Mouse (Mus musculus) midbrain, embryonic 15.5 days (tissue): Measurements from ENCODE around the gene Rsph14. TPM values are rescaled to one million over a fixed set of nuclear protein-coding genes. Genes with fewer than 3 reads are reported as not detected.

Experiments
- ATAC-seq: fragments of 200-750 bp; cut with Nextera tagmentation; replicated peaks from 2 replicates; pipeline ENCODE4 v1.8.0; 2017; ENCODE audit warnings: moderate TSS enrichment
- H3K27ac ChIP-seq: fragments of 300-500 bp; sonication (generic); 2 replicates; pipeline ENCODE4 v1.5.1; 2015; ENCODE audit warnings: mild to moderate bottlenecking, inconsistent platforms
- H3K27me3 ChIP-seq: fragments of 300-500 bp; sonication (generic); replicated peaks from 2 replicates; pipeline ENCODE4 v1.6.1; 2015; ENCODE audit warnings: inconsistent platforms
- H3K36me3 ChIP-seq: fragments of 300-500 bp; sonication (generic); replicated peaks from 2 replicates; pipeline ENCODE4 v1.6.1; 2015; ENCODE audit warnings: inconsistent platforms
- H3K4me1 ChIP-seq: fragments of 300-500 bp; sonication (generic); 2 replicates; pipeline ENCODE4 v1.6.1; 2015; ENCODE audit warnings: inconsistent platforms
- H3K4me2 ChIP-seq: fragments of 300-500 bp; sonication (generic); 2 replicates; pipeline ENCODE4 v1.6.1; 2015; ENCODE audit warnings: inconsistent platforms, mild to moderate bottlenecking, moderate library complexity
- H3K4me3 ChIP-seq: fragments of 300-500 bp; sonication (generic); 2 replicates; pipeline ENCODE4 v1.5.1; 2015; ENCODE audit warnings: mild to moderate bottlenecking, inconsistent platforms
- H3K9ac ChIP-seq: fragments of 300-500 bp; sonication (generic); 2 replicates; pipeline ENCODE4 v1.6.1; 2015; ENCODE audit warnings: mild to moderate bottlenecking, inconsistent platforms
- H3K9me3 ChIP-seq: fragments of 300-500 bp; sonication (generic); 2 replicates; pipeline ENCODE4 v1.6.1; 2016; ENCODE audit warnings: inconsistent platforms
- WGBS: fragments of 180-500 bp; shearing (Covaris S2); methylation state at CpG from one replicate; pipeline ENCODE4 v1.1.7; 2015; ENCODE audit warnings: mixed read lengths; 5-methylcytosine and 5-hydroxymethylcytosine counted together
- polyA plus RNA-seq: library from polyadenylated mRNA; unstranded; fragments of >200 nt; fragmentation: Nextera tagmentation; extraction: Ambion mirVana; gene quantifications from 2 replicates; pipeline ENCODE4 v1.2.1, GENCODE M21; 2015

Gene Rsph14
- polyA plus RNA-seq, 1 experiment from 2014 or later, result 1.5 TPM

DNA sequence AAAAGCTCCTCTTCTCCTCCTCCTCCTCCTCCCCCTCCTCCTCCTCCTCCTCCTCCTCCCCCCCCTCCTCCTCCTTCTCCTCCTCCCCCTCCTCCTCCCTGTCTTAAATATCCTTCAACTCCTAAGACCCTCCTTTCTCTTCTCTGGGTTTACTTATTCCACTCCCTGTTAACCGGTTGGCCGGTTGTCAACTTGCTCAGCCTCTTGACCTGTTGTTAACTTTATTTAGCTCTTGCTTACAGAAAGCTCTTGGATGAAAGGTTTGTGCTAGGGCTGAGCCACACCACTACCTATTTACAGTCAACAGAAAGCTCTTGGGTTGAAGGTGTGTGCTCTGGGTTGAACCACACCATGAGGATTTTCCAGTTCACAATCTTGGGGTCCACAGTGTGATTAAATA, 12.1 kb downstream of the Rsph14 start:
- no peaks in the 10 kb centered on the region for H3K36me3 ChIP-seq
- H3K9me3 ChIP-seq, result no peaks in the 10 kb centered on the region
- no peak overlapping the region for H3K9ac ChIP-seq
- no peak overlapping the region for H3K27ac ChIP-seq
- ATAC-seq, result no peak
- WGBS, result 61% methylated on average over 2 of the region's 2 CpGs
- H3K4me2 ChIP-seq, result no peak overlapping the region
- no peaks in the 10 kb centered on the region for H3K4me1 ChIP-seq
- H3K4me3 ChIP-seq, result no peak overlapping the region
- H3K27me3 ChIP-seq, result no peaks in the 10 kb centered on the region

DNA sequence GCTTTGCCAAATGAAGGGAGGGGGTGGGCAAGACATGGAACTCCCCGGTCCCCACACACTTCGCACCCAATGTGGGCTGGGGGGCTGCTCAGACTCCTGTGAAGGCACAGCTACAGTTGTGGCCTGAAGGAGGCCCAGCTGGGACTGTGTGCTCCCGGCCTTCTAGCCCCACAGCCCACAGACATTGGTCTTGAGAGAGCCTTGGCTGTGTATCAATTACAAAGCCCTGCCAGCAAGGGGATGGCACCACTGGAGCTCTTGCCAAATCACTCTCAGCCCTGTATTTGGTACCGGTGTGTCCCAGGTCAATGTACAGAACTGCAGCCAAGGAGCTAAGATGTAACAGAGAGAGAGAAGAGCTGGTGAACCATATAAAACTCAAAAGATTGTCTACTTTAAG, 15.9 kb downstream of the Rsph14 start:
- 0 out of 2 replicates have a peak, but pooled peaks cover 5% of the 10 kb centered on the region for H3K36me3 ChIP-seq
- no peaks in the 10 kb centered on the region for H3K27me3 ChIP-seq
- no peak overlapping the region for H3K27ac ChIP-seq
- no peak overlapping the region for H3K4me2 ChIP-seq
- H3K4me3 ChIP-seq, result no peak overlapping the region
- H3K4me1 ChIP-seq, result no peaks in the 10 kb centered on the region
- ATAC-seq, result no peak
- WGBS, result 74% methylated on average over 4 of the region's 4 CpGs
- H3K9ac ChIP-seq, result no peak overlapping the region
- H3K9me3 ChIP-seq, result no peaks in the 10 kb centered on the region

DNA sequence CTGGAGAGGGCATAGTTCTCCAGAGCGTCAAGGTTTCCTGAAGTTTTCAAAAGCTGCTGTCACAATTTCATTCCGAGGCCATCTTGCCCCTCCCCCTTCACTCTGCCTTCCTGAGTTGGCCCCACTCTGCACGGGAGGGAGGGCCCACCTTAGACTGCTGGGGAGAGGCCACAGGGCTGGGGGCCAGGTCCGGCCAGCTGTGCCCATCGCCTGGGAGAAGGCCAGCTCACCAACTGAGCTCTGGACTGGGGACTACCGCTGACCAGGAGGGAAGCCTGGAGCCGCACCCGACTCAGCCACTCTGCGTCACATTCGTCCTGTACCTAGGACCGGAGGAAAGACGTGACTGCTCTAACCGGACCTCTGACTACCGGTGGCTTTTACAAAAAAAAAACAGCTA, 16.9 kb downstream of the Rsph14 start:
- WGBS, result 79% methylated on average over 14 of the region's 14 CpGs
- Histone ChIP-seq H3K27ac (no peak overlapping the region), H3K4me2 (no peak overlapping the region), H3K9me3 (no peaks in the 10 kb centered on the region), H3K4me1 (peaks cover 5% of the 10 kb centered on the region; the same call in 1 of the 2 replicates), H3K27me3 (no peaks in the 10 kb centered on the region), H3K9ac (no peak overlapping the region), H3K36me3 (0 out of 2 replicates have a peak, but pooled peaks cover 5% of the 10 kb centered on the region), H3K4me3 (no peak overlapping the region)
- ATAC-seq, result no peak; the same call in 1 of the 2 replicates

DNA sequence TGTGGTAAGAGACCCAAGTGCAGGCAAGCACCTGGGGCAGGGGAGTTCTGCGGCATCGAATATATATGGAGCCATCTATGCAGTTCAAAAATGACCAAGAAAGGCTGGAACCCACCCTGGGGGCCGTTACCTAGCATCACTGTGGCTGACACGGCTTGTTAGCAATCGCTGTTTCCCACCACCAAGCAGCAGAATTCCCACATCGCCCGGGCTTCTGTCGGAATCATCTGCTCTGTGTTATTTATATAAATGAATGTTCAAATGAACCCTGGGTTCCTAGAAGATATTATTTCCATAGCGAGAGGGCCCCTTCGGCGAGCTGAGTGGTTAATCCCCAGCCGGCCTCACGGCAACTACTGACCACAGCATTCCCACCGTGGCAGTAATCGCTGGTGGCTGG, 21.7 kb downstream of the Rsph14 start:
- Histone ChIP-seq H3K9ac (no peak overlapping the region), H3K4me3 (no peak overlapping the region), H3K36me3 (0 out of 2 replicates have a peak, but pooled peaks cover 5% of the 10 kb centered on the region), H3K4me2 (no peak overlapping the region), H3K27ac (no peak overlapping the region), H3K4me1 (peaks cover 23% of the 10 kb centered on the region), H3K27me3 (no peaks in the 10 kb centered on the region), H3K9me3 (no peaks in the 10 kb centered on the region)
- ATAC-seq, result no peak
- 79% methylated on average over 15 of the region's 15 CpGs for WGBS

DNA sequence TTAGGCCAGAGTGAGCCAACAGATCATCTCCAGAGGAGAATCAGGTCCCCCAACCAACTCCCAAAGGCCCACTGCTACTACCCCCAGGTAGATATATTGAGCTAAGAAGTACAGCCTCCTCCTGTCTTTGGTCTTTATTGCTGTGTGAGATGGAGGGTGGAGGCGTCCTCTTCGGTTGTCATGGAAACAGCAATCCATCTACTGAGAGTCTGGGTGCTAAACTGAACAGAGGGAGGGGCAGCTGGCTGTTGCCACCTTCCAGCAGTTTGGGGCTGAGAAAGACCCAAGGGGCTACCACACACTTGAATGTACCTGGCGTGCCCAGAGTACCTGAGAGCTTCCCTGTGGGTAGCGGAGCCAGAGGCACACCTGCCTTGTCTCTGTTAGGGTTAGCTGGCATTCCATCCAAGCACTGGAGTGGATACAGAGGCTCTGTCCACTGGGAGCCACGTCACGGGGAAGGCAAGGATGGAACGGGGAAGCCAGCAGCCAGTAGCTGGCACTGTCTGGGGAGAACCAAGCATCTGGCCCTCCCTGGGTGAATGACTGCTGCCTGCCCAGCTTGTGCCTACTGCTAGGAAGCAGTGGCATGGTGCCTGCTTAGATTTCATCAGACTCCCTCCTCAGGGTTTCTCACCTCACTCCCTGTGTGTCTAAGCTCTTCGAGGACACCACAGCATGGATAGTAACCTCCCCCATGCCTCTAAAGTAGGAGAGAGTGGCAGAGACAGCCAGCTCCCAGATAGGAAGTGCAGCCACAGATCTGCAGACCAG, 25.3 kb downstream of the Rsph14 start:
- H3K4me1 ChIP-seq, result peaks cover 23% of the 10 kb centered on the region
- ATAC-seq, result no peak
- H3K36me3 ChIP-seq, result no peaks in the 10 kb centered on the region
- 47% methylated on average over 8 of the region's 8 CpGs for WGBS
- no peaks in the 10 kb centered on the region for H3K27me3 ChIP-seq
- H3K27ac ChIP-seq, result peak overlapping the region; percentile 14; the same call in 1 of the 2 replicates
- H3K9ac ChIP-seq, result no peak overlapping the region
- H3K9me3 ChIP-seq, result no peaks in the 10 kb centered on the region
- no peak overlapping the region for H3K4me2 ChIP-seq
- no peak overlapping the region for H3K4me3 ChIP-seq

DNA sequence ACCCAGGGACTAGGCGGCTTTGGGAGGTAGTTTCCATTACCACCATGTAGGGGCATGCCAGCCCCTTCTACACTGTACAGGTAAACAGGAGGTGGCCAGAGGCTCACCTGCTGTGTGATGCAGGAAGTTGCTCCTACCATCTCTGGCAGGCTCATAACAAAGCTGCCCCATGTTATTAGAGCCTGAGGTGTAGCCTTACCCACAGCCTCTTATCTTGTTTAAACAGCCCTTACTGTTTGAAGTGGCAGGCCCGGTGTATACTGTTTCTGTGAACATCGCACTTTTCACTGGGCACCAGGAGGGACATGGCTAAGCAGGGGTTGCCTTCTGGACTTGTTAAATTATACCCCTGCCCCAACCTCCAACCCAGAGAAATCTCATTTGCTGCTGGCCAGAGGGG, 28.3 kb downstream of the Rsph14 start:
- no peak for ATAC-seq
- Histone ChIP-seq H3K36me3 (no peaks in the 10 kb centered on the region), H3K27me3 (no peaks in the 10 kb centered on the region), H3K9ac (no peak overlapping the region), H3K27ac (no peak overlapping the region), H3K4me2 (no peak overlapping the region), H3K4me3 (no peak overlapping the region), H3K9me3 (no peaks in the 10 kb centered on the region), H3K4me1 (peaks cover 32% of the 10 kb centered on the region)
- WGBS, result 80% methylated on average over 3 of the region's 3 CpGs

DNA sequence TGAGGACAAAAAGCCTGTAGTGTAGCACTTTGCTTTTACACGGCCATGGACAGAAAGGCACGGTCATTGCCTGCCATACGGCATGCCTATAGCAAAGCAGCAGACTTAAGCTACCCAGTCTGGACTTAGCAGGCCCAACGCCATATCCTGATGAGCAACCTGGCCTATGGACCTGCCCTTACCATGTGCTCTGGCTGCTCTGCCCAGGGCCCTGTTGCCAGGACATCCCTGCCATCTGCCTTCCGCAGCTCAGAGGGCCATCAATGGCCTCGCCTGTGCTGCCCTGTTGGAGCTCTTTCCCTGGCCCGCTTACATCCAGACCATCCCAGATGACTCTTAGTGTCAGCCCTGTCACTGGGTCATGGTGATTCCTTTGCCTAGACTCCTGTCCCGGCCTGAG, 31.0 kb downstream of the Rsph14 start:
- H3K4me2 ChIP-seq, result no peak overlapping the region
- H3K9ac ChIP-seq, result no peak overlapping the region
- H3K36me3 ChIP-seq, result no peaks in the 10 kb centered on the region; the same call in 1 of the 2 replicates
- ATAC-seq, result no peak
- H3K4me3 ChIP-seq, result no peak overlapping the region
- WGBS, result 89% methylated on average over 8 of the region's 8 CpGs
- H3K27ac ChIP-seq, result no peak overlapping the region
- H3K27me3 ChIP-seq, result no peaks in the 10 kb centered on the region
- no peaks in the 10 kb centered on the region for H3K9me3 ChIP-seq
- H3K4me1 ChIP-seq, result peaks cover 21% of the 10 kb centered on the region

DNA sequence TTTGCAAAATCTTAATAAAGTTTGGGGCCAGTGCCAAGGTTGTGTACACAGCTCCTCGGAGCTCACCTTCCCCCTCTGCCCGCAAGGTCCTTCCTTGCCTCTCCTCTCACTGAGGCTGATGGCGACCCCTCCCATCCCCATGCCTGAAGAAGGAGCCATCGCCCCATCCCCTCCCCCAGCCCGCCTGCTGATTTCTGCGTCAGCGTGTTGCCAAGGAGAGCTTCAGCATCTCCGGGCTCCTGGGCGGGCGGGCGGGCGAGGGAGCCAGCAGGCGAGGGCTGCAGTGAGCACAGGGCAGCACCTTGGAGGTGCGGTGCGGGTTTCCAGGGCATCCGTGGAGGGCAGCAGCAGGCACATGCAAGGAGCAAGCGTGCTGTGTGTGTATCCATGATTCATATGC, 37.0 kb downstream of the Rsph14 start:
- H3K4me3 ChIP-seq, result no peak overlapping the region
- H3K9ac ChIP-seq, result peak overlapping the region; percentile 15; the same call in 1 of the 2 replicates
- WGBS, result 1% methylated on average over 16 of the region's 17 CpGs
- peak; percentile 45 for ATAC-seq
- H3K4me1 ChIP-seq, result peaks cover 46% of the 10 kb centered on the region
- H3K27ac ChIP-seq, result peak overlapping the region; percentile 65
- no peaks in the 10 kb centered on the region for H3K9me3 ChIP-seq
- no peaks in the 10 kb centered on the region for H3K27me3 ChIP-seq
- peak overlapping the region; percentile 42 for H3K4me2 ChIP-seq
- H3K36me3 ChIP-seq, result peaks cover 22% of the 10 kb centered on the region

DNA sequence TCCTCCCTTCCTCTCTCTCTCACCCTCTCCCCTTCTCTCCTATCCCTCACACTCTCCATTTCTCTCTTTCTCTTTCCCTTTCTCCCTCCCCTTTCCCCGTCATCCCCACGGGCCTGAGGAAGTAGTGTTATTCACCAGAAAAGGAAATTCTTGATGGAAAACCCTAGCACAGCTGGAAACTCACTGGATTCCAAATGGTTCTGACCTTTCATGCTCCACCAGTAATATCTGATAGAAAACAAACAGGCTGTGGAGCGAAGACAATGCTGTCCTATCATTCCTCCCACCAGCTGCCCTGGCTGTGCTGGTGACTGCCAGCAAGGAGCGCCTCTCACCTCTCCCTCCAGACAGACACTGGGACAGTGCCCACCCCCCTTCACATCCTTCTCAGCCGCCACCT, 37.5 kb downstream of the Rsph14 start:
- ATAC-seq, result peak; percentile 27
- Histone ChIP-seq H3K27me3 (no peaks in the 10 kb centered on the region), H3K4me3 (no peak overlapping the region), H3K4me2 (peak overlapping the region; percentile 42; the same call in 1 of the 2 replicates), H3K9me3 (no peaks in the 10 kb centered on the region), H3K4me1 (peaks cover 43% of the 10 kb centered on the region), H3K9ac (no peak overlapping the region), H3K36me3 (peaks cover 22% of the 10 kb centered on the region), H3K27ac (peak overlapping the region; percentile 48; the same call in 1 of the 2 replicates)
- 9% methylated on average over 5 of the region's 5 CpGs for WGBS

DNA sequence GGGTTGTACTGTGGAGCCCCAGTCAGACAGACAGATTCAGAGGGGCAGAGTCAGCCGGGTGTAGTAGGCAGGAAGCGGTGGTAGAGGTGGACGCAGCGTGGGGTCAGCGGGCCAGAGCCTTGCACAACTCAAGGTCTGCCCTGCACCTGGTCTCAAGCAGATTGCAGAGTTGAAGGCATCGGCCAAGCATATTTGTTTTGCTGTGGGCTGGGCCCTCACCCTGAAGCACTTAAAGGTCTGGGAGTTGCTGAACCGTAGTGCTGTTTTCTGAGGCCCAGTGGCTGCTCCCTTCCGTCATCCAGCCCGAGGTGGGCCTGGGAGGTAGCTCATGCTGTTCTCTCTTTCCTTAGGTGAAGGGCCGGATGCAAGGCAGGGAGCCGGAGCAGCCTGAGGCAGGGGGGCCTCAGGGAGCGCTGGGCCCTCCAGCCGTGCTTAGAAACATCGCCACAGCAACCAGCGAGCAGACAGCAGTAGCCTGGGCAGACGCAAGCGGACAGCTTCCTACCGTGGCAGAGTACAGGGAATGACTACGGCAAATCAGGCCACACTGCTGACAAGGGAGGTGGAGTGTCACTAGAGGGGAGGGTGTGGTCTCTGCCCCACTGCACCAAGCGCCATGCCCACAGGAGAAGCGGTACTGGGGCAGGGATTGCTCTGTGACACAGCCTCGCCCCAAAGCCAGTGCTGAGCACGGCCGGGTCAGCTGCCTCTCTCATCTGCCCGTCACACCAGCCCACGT, 41.6 kb downstream of the Rsph14 start:
- Histone ChIP-seq H3K27ac (no peak overlapping the region), H3K27me3 (no peaks in the 10 kb centered on the region), H3K4me1 (peaks cover 36% of the 10 kb centered on the region), H3K9ac (no peak overlapping the region), H3K4me2 (no peak overlapping the region), H3K36me3 (peaks cover 22% of the 10 kb centered on the region), H3K9me3 (no peaks in the 10 kb centered on the region), H3K4me3 (no peak overlapping the region)
- WGBS, result 48% methylated on average over 26 of the region's 26 CpGs
- ATAC-seq, result no peak

DNA sequence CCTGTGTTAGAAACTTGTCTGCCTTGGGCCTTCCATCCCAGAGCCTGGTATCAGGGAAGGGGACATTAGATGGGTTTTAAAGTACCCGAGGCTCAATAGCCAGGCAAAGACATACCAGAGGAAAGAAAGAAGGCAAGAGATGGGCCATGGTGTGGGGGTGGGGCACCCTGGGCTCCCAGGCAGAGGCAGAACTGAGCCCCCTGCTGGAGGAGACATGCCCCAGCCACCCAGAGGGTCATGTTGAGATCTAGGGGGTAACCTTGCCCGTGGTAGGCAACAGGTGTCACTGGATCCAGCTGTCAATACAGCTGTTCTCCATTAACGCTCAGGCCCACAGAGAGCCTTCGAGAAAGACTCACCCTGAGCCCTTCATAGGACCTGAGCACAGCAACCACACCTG, 42.6 kb downstream of the Rsph14 start:
- no peak overlapping the region for H3K4me2 ChIP-seq
- no peak overlapping the region for H3K27ac ChIP-seq
- H3K4me3 ChIP-seq, result no peak overlapping the region
- no peak overlapping the region for H3K9ac ChIP-seq
- no peak for ATAC-seq
- WGBS, result 81% methylated on average over 4 of the region's 4 CpGs
- no peaks in the 10 kb centered on the region for H3K9me3 ChIP-seq
- peaks cover 22% of the 10 kb centered on the region for H3K36me3 ChIP-seq
- H3K4me1 ChIP-seq, result peaks cover 26% of the 10 kb centered on the region
- H3K27me3 ChIP-seq, result no peaks in the 10 kb centered on the region

DNA sequence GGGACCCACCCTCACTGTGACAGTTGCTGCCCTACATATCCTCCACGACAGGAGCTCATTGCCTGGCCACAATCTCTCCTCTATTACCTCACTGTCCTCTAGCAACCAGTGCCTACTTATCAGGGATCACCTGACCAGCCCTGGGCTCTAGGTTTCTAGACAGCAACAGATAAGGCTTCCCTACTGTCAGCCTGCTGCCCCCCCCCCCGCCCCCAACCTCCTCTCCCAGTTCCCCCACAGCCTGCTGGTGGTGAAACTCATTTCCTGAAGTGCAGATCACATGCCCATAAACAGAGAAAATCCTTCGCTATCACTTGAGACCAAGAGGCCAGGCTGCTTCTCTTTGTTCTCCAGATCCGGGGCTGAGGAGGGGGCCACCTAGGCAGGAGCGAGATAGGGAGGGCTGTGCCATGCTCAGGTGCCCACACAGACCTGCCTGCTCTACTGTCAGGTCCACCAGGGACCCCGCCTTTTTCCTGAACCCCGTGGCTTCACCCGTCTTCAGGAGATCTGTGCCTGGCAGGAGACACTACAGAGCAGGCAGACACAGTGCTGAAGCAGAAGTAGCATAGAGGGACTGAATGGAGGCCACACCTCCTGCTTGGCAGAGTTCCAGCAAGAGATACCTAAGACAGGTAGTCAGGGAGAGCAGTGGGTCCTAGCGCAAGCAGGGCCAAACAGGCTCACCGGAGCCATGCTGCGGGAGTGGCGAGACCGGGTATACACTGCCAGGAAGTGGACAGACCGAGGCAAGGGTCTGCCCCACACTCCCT, 44.5 kb downstream of the Rsph14 start:
- peak; percentile 37; the same call in 1 of the 2 replicates for ATAC-seq
- Histone ChIP-seq H3K4me1 (peaks cover 15% of the 10 kb centered on the region; the same call in 1 of the 2 replicates), H3K9ac (no peak overlapping the region), H3K4me3 (no peak overlapping the region), H3K9me3 (no peaks in the 10 kb centered on the region), H3K36me3 (peaks cover 21% of the 10 kb centered on the region), H3K4me2 (no peak overlapping the region), H3K27me3 (no peaks in the 10 kb centered on the region), H3K27ac (no peak overlapping the region)
- WGBS, result 78% methylated on average over 14 of the region's 14 CpGs
